Mouse (Mus musculus) cerebellum, adult 18-20 months (tissue): ENCODE results near the gene Hexdc.

ENCODE experiments used
- DNase-seq, 2 experiments: peaks; one replicate each; pipeline ENCODE4 v3.0.0; 2021

Gene Hexdc

DNA sequence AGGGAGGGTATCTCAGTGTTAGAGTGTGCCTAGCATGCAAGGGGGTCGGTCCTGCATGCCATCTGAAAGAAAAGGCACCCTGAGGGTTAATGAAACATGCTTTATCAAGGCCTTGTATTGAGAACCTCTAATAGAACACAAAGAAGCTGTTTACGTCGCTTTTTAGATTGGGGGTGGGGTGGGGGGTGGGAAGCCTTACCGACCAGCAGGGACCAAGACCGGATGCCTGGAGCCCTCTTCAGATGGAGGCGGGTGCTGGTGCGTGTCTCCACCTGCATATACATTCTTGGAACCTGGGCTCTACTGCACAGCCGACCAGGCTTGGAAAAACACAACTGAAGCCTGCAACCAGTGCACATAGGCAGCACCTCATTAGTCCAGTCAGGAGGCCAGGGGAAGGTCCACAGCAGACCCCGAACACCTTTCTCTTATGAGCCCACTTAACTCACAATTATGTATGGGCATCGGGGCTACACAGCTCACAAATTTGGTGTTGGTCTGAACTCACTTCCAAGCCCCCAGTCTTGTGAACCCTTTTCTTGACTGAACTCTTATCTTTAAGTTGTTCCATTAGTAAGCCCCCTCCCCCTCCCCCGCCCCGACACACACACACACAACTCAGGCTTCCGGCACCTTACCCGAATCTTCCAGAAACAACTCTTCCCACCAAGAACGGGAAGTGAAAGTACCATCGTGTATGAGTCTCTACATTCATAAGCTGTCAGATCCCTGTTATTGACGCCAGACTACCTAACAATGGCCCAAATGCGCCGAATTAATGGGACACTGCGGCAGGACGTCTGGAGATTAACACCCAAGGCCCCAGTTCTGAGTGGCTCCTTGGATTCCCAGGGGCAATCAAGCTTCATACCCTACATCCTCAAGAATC, 24.1 kb downstream of the Hexdc start:
- no peak for DNase-seq

DNA sequence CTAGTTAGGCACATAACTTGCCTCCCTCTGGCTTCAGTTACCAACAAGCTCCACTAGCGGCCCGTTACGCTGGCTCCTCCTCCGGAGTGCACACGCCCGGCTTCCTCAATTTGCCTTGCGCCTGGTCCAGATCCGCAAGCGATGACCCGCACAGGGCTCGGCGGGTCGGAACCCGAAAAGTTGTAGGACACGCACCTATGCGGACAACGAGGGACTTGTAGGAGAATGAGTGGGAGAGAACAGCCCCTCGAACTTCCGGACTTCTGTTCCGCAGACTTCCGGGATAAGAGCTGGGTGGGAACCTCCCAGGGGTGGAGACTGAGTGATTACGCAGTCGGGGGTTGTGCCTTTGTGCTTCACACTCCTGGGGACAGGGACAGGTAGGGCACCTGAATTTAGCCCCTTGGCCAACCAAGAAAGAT, 24.8 kb downstream of the Hexdc start, which contains the start of gene Cybc1:
Gene Cybc1, minus strand, starts transcription at position 305 of the 422 bp plus-strand sequence.
- DNase-seq, result peak; percentile 73 to 85

DNA sequence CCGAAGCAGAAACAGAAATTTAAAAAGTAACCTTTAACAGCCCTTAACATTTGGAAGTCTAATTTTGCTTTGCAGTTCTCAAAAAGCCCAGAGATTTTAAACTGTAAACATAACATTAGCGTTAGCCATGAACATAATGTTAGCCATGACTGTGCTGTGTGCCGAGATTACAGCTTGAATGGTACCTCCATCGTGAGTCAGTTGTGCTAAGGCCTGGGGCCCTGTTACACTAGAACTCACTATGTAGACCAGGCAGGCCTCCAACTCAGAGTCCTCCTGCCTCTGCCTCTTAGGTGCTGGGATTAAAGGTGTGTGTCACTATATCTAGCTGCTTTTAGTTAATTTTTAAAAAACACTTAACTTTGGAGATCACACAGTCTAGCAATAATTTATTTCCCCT, 27.0 kb downstream of the Hexdc start:
- no peak for DNase-seq

DNA sequence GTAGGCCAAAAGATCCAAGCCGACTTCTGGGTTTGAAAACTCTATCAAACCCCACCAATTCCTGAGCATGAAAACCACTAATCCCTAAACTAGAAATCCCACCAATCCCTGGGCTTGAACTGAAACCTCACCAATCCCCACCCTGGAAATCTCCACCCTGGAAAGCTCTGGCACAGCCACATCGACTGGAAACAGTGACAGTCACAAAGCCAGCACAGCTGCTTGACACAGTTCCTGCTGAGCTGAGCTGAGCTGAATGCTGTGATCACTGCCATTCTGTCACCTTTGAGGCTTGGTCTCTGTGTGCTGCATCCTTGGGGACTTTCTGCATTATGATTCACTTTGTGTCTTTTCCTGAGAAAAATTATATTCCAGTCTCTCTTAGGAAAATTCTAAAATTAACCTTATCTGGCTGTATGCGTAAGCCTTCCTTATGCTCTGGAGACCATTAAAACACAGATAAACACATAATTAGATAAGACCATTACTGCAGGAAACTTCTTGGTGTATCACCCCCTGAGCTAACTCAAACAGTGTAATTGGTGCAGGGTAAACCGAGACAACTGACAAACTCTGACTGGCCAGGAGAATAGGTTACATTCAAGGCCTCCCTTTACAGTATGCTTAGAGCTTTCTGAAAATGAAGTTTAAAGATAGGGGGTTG, 27.5 kb downstream of the Hexdc start:
- DNase-seq, result no peak

DNA sequence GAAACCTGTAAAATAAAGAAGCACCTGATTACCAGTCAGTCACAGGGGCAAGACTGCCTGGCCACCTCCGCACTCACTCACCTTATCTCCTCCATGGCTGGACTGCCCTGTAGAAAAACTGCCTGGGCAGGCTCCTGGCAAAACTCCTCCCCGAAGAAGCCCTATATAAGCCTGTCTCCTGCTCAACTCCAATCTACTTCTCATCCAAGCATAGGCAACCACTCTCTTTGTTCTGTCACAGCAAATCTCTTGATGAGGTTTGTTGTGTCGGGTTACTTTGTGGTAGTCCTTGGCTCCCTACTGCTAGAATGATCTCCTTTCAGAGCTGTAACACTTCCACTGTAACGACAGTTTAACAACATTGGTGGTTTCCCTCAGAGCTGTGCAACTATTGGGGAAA, 28.5 kb downstream of the Hexdc start:
- DNase-seq, result no peak

DNA sequence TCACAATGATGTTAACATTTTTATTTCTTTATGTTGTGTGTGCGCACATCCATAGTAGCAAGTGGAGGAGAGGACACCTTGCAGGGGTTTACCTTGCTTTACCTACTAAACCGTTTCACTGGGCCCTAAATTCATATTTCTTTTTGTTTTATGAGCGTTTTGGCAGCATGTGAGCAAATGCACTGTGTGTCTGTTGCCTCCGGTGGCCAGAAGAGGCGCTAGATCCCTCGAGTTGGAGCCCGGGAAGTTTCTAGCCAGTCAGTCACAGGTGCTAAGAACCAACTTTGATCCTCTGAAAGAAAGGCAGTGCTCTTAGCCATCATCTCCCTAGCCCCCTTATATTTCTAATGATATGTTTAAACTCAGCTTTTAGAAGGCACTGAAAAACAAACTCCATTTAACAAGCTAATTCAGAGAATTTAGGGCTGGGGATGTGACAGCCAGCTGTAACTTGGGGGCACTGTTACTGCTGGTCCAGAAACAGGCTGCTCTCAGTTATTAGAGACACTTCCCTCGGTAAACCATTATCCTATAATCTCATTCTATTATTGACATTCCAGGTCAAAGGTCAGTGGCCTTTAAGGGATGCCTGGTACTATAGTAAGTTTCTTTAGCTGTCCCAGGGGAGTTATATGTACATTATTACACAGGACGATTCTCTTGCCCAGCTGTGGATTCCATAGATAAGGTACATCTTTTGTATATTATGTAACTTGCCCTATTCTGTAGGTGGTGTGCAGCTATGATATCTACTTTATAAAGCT, 31.4 kb downstream of the Hexdc start:
- peak; percentile 38 to 50 for DNase-seq

DNA sequence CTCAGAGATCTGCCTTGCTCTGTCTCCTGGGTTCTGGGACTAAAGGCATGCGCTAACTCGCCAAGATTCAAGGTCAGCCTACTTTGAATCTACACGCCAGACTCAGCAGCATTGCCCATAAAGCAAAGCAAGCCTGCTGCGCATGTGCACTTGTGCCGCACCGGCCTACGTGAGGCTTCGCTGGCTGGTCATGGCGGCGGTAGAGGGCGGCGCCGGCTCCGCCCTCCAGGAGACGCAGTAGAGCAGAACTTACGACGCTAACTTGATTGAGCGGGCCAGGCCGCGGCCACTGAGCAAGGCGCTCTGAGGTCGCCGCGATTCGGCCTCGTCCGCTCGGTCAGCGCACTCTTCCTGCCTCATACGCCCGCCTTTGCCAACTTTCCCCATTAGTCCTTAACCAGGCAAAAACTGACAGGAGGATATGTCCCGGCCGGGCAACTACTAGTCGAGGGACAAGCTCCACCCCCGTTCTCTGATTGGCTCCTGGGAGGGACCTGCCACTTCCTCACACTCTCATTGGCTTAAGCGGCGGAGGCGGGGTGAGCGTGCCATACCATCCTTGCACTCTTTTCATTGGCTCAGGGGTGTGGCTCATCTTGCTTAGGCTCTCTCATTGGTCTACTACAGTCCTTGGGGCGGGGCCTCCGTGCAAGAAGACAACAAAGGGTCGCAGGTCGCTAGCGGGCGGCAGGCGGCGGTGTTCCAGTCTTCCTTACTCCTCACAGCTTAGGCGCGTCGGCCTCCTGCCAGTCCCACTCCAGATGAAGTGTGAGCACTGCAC, 32.5 kb downstream of the Hexdc start, which contains the start of gene Narf:
Gene Narf, plus strand, starts transcription at position 690 of the 781 bp plus-strand sequence.
- DNase-seq, result peak; percentile 97 to 100

DNA sequence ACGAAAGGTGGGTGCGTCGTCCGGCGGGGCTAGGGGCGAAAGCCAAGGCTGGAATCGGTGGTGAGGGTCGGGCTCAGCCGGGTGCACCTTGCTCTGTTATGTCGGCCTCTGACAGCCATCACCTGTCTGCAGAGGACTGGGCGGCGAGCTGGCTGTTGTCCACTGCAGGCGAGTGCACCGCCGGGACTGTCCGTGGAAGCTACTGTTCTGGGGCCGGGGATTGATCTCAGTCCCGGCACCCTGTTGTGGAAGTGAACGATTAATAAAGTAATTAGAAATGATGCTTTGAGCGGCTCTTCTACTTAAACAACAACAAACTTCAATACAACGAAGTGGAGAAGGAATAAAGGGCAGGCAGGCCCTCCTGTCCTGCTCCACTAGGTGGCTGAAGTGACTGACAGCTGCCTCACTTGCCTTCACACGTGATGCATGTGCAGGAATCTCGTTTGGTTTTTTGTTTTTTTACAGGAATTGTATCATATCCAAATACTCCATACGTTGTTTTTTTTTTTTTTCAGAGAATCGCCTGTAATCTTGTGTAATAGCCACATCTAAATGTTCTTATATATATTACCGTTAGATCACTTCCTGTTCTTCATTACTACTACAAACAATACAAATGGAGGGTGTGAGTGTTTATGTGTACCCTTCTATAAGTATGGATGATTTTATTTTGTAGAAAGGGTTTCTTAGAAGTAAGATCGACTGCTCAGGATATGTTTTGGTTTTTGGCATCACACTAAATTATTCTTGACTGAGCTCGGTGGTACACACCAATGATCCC, 33.3 kb downstream of the Hexdc start:
- DNase-seq, result peak in 1 of 2 experiments; percentile 52

DNA sequence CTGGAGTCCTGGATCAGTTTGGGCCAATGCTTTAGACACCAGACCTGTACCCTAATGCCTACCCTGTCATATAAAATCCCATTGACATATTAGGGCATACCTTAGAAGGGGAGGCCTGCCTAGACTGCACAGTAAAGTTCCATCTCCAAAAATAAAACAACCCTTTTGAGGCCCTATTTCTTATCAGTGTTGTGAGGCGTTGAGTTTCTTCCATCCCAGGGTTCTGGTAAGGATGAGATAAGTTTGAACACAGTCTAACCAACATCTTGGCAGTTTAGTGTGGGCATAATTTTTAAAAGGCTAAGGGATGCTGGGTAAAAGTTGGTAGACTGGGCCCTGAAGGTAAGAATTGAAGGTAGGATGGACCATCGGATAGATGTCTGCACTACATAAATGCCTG, 35.4 kb downstream of the Hexdc start:
- no peak for DNase-seq

DNA sequence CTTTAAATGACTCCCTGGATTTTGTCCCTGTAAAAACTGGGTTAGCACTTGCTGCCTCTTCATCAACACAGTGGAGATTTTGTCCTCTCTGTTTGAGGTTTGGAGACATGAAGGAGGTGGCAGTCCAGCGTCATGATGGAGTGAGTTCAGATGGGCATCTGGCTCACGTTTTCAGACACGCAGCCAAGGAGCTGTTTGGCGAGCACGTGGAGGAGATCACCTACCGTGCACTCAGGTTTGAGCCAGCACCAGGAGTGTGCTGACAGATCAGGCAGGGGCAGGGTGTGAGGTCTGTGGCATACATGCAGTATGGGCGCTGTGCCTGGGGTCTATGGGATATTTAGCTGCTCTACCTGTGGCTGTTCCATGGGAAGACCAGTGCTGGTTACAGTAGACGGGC, 46.0 kb downstream of the Hexdc start:
- no peak for DNase-seq

DNA sequence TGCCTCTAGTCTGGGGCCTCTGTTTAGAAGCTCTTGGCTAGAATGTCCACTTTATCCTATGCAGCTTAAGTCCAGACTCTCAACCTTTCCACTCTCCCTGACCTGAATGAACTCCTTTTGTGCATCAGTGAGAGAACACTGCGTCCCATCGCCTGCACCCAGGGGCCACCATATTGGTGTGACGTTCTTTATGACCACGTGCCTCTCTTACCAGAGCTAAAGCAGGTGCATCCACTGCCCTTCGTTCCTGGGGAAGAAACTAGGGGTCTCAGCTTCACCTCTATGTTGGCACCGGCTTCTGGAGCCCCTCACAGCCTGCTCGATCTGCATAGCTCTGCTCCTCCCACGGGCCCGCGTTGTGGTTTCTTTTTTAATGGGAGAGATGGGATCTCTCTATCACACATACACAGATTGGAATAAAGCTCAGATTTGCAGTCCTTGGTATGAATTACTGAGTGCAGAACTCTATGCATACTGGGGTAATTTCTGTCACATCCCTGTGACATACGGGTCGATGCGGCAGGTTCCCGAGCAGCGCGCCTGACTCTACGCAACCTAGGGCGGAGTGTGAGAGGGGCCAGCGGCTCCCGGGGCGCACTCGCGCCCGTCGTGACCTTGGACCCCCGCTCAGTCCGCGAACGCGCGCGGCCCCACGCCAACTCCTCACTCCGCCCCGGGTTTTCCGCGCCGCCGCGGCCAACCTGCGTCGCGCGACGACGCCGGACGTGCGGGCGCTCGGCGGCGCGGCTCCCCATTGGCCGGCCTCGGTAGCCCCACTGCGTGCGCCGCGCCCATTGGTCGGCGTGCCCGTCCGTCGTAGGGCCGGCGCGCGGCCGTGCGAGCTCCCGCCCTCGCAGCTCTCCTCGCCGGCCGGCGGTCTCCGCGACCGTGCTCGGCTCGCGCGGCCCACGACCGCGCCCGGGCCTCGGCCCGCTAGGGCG, 55.2 kb downstream of the Hexdc start, which contains the start of gene Foxk2:
Gene Foxk2, plus strand, starts transcription at position 831 of the 941 bp plus-strand sequence.
- peak; percentile 89 to 98 for DNase-seq

DNA sequence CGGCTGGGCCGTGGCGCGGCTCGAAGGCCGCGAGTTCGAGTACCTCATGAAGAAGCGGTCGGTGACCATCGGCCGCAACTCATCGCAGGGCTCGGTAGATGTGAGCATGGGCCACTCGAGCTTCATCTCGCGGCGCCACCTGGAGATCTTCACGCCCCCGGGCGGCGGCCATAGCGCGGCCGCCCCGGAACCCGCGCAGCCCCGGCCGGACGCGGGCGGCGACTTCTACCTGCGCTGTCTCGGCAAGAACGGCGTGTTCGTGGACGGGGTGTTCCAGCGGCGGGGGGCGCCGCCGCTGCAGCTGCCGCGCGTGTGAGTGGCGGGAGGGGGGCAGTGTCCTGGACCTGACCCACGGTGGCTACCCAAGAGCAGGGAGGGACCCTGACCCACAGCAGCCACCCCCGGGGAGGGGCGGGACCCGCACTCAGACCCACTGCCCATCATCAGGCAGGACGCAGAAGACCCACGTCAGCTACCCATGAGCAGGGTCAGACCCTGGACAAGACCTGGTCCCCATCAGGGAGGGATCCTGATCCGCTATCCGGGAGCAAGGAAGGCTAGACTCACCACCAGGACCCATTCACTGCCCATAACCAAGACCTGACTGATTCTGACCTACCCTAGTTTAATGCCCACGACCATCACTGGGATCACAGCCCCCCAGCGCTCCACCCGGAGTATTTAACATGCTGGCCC, 56.1 kb downstream of the Hexdc start:
- DNase-seq, result peak; percentile 33 to 48

DNA sequence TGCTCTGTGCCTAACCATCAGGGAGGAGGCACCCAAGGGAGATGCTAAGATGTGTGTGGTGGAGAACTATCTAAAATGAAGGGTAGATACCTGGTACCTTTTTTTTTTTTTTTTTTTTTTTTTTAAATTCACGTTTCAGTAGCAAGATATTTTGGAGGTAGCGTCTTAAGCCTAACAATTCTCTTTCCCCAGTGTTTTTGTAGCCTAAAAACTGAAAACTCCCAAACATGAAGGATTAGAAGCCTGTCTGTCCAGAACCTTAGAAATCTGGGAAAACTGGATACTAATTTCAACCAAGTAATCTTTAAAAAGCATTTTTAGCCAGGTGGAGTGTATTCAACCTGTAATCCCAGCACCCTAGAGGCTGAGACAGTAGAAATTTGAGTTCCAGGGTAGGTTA, 56.8 kb downstream of the Hexdc start:
- DNase-seq, result no peak
